Mouse (Mus musculus) layer of hippocampus, postnatal 10 days (tissue): Measurements from ENCODE around the gene Sigirr. TPM values are rescaled to one million over a fixed set of nuclear protein-coding genes. Genes with fewer than 3 reads are reported as not detected.

Experiments
- total RNA-seq, 2 experiments: library from RNA; stranded (reverse); gene quantifications; 2 replicates each; pipeline ENCODE4 v1.2.3; 2021

Gene Sigirr
- total RNA-seq, 2 experiments from 2014 or later = 2.1 to 2.5 TPM

Other genes with a start within 250 kb of the Sigirr start
- gene Gm45785, start 244.2 kb downstream of the Sigirr start, total RNA-seq = under 1 TPM; 0.40 to 0.73 TPM
- 100 to 1,000 TPM in 1 of 2 experiments, 10 to 100 TPM in 1; 91.1 to 106 TPM for gene Ric8a, start 243.6 kb downstream of the Sigirr start, total RNA-seq
- gene Bet1l, start 243.0 kb downstream of the Sigirr start, total RNA-seq = 10 to 100 TPM; 27.2 to 28.1 TPM
- gene Psmd13, start 218.6 kb downstream of the Sigirr start, total RNA-seq = 100 to 1,000 TPM; 151 to 155 TPM
- gene Sirt3, start 218.3 kb downstream of the Sigirr start, total RNA-seq = 10 to 100 TPM; 46.0 to 48.6 TPM
- not detected for gene Cox8b, start 200.1 kb downstream of the Sigirr start, total RNA-seq
- under 1 TPM; 0.27 to 0.53 TPM for gene Nlrp6, start 179.7 kb downstream of the Sigirr start, total RNA-seq
- gene Pgghg, start 159.2 kb downstream of the Sigirr start, total RNA-seq = 1 to 10 TPM; 4.2 to 5.0 TPM
- gene Ifitm5, start 150.3 kb downstream of the Sigirr start, total RNA-seq = not detected
- gene Gm45717, start 144.6 kb downstream of the Sigirr start, total RNA-seq = not detected
- gene Ifitm2, start 144.6 kb downstream of the Sigirr start, total RNA-seq = 10 to 100 TPM; 20.3 to 27.0 TPM
- gene Ifitm1, start 133.4 kb downstream of the Sigirr start, total RNA-seq = 1 to 10 TPM; 3.6 to 5.5 TPM
- gene Ifitm3, start 89.8 kb downstream of the Sigirr start, total RNA-seq = 10 to 100 TPM; 13.0 TPM
- not detected for gene Ifitm6, start 82.6 kb downstream of the Sigirr start, total RNA-seq
- gene Gm17387, start 71.4 kb downstream of the Sigirr start, total RNA-seq = not detected
- gene B4galnt4, start 39.5 kb downstream of the Sigirr start, total RNA-seq = 100 to 1,000 TPM; 103 to 123 TPM
- gene Pkp3, start 22.4 kb downstream of the Sigirr start, total RNA-seq = not detected
- not detected for gene Ano9, start 17.2 kb upstream of the Sigirr start, total RNA-seq
- 10 to 100 TPM; 47.9 to 68.4 TPM for gene Ptdss2, start 21.8 kb upstream of the Sigirr start, total RNA-seq
- gene Rnh1, start 72.3 kb upstream of the Sigirr start, total RNA-seq = 10 to 100 TPM; 29.7 to 32.4 TPM
- gene Hras, start 93.4 kb upstream of the Sigirr start, total RNA-seq = 100 to 1,000 TPM; 210 to 243 TPM
- gene Lrrc56, start 93.6 kb upstream of the Sigirr start, total RNA-seq = 1 to 10 TPM; 5.0 to 5.8 TPM
- gene Lmntd2, start 113.5 kb upstream of the Sigirr start, total RNA-seq = not detected
- 1 to 10 TPM; 1.6 to 1.7 TPM for gene Rassf7, start 115.3 kb upstream of the Sigirr start, total RNA-seq
- 10 to 100 TPM; 71.6 to 72.7 TPM for gene Phrf1, start 128.2 kb upstream of the Sigirr start, total RNA-seq
- under 1 TPM; 0.29 to 0.64 TPM for gene Irf7, start 165.9 kb upstream of the Sigirr start, total RNA-seq
- not detected for gene Cdhr5, start 176.2 kb upstream of the Sigirr start, total RNA-seq
- under 1 TPM in 1 of 2 experiments, not detected in 1; 0.76 TPM for gene Sct, start 178.6 kb upstream of the Sigirr start, total RNA-seq
- gene Drd4, start 191.4 kb upstream of the Sigirr start, total RNA-seq = under 1 TPM; 0.45 to 0.55 TPM
- gene Deaf1, start 227.1 kb upstream of the Sigirr start, total RNA-seq = 100 to 1,000 TPM; 220 to 227 TPM
- gene Tmem80, start 227.2 kb upstream of the Sigirr start, total RNA-seq = 10 to 100 TPM; 25.7 to 29.8 TPM
- gene Eps8l2, start 238.3 kb upstream of the Sigirr start, total RNA-seq = 1 to 10 TPM; 2.3 to 2.4 TPM